Mouse (Mus musculus) forebrain, embryonic 16.5 days (tissue): ENCODE results near the gene Rpp14. TPM values are rescaled to one million over a fixed set of nuclear protein-coding genes. Genes with fewer than 3 reads are reported as not detected.

Source experiments
- ATAC-seq: fragments of 200-750 bp; cut with Nextera tagmentation; 2 replicates; pipeline ENCODE4 v1.8.0; 2017; ENCODE audit warnings: mild to moderate bottlenecking, moderate library complexity
- H3K27ac ChIP-seq: fragments of 300-500 bp; sonication (generic); 2 replicates; pipeline ENCODE4 v1.5.1; 2014; ENCODE audit warnings: low read length, control low read depth
- H3K27me3 ChIP-seq: fragments of 300-500 bp; sonication (generic); replicated peaks from 2 replicates; pipeline ENCODE4 v1.6.1; 2014; ENCODE audit warnings: low read length; ENCODE audit not compliant: control insufficient read depth, insufficient read depth
- H3K36me3 ChIP-seq: fragments of 300-500 bp; sonication (generic); 2 replicates; pipeline ENCODE4 v1.6.1; 2014; ENCODE audit not compliant: control insufficient read depth, insufficient read depth
- H3K4me1 ChIP-seq: fragments of 300-500 bp; sonication (generic); replicated peaks from 2 replicates; pipeline ENCODE4 v1.6.1; 2014; ENCODE audit warnings: low read length; ENCODE audit not compliant: control insufficient read depth, insufficient read depth
- H3K4me2 ChIP-seq: fragments of 300-500 bp; sonication (generic); 2 replicates; pipeline ENCODE4 v1.6.1; 2014; ENCODE audit warnings: mild to moderate bottlenecking, low read length, control low read depth
- H3K4me3 ChIP-seq: fragments of 300-500 bp; sonication (generic); replicated peaks from 2 replicates; pipeline ENCODE4 v1.5.1; 2014; ENCODE audit warnings: mild to moderate bottlenecking, low read length, control low read depth
- H3K9ac ChIP-seq: fragments of 300-500 bp; sonication (generic); replicated peaks from 2 replicates; pipeline ENCODE4 v1.6.1; 2014; ENCODE audit warnings: low read depth, low read length, control low read depth
- H3K9me3 ChIP-seq: fragments of 300-500 bp; sonication (generic); 2 replicates; pipeline ENCODE4 v1.6.1; 2016; ENCODE audit warnings: low read length; ENCODE audit not compliant: control insufficient read depth
- WGBS: fragments of 180-500 bp; shearing (Covaris S2); extraction: QIAGEN DNeasy Blood & Tissue Kit; methylation state at CpG from one replicate; pipeline ENCODE4 v1.1.7; 2014; 5-methylcytosine and 5-hydroxymethylcytosine counted together
- polyA plus RNA-seq: library from polyadenylated mRNA; unstranded; fragments of >200 nt; fragmentation: Nextera tagmentation; extraction: Ambion mirVana; gene quantifications from 2 replicates; pipeline ENCODE4 v1.2.1, GENCODE M21; 2015

The Rpp14 gene
- 59.5 and 70.2 TPM in 2 replicates for polyA plus RNA-seq

GRCm38 (mm10) chr14:8080165-8080679 is at the start of gene Rpp14:
Gene Rpp14, plus strand, starts transcription at chr14:8080367.
- peak within 1 kb of the TSS; percentile 92 for H3K27ac ChIP-seq
- H3K36me3 ChIP-seq: peaks cover 10% of the 10 kb centered on the region
- H3K27me3 ChIP-seq: no peaks in the 10 kb centered on the region
- no peaks in the 10 kb centered on the region for H3K9me3 ChIP-seq
- H3K4me3 ChIP-seq: peak within 1 kb of the TSS; percentile 77
- H3K4me1 ChIP-seq: peaks cover 14% of the 10 kb centered on the region
- ATAC-seq: peak; percentile 97
- H3K4me2 ChIP-seq: peak within 1 kb of the TSS; percentile 98
- WGBS: 0% methylated on average over 47 of the region's 47 CpGs
- peak within 1 kb of the TSS; percentile 87 for H3K9ac ChIP-seq

GRCm38 (mm10) chr14:8030535-8030934 is 49.6 kb upstream of the Rpp14 start:
- Histone ChIP-seq H3K4me2 (no peak overlapping the region), H3K36me3 (no peaks in the 10 kb centered on the region), H3K4me3 (no peak overlapping the region), H3K9me3 (no peaks in the 10 kb centered on the region), H3K27ac (no peak overlapping the region), H3K4me1 (peaks cover 7% of the 10 kb centered on the region; the same call in 1 of the 2 replicates), H3K9ac (no peak overlapping the region), H3K27me3 (no peaks in the 10 kb centered on the region)
- ATAC-seq: no peak
- WGBS: 61% methylated on average over 4 of the region's 4 CpGs

- no peaks in the 10 kb centered on the region for H3K9me3 ChIP-seq
- H3K4me1 ChIP-seq: peaks cover 7% of the 10 kb centered on the region; the same call in 1 of the 2 replicates
- no peak overlapping the region for H3K4me2 ChIP-seq
- H3K36me3 ChIP-seq: no peaks in the 10 kb centered on the region
- no peak overlapping the region for H3K4me3 ChIP-seq
- WGBS: 45% methylated on average over 13 of the region's 13 CpGs
- ATAC-seq: 0 out of 2 replicates have a peak, but pooled peaks have one; percentile 45
- no peak overlapping the region for H3K27ac ChIP-seq
- H3K9ac ChIP-seq: no peak overlapping the region
- H3K27me3 ChIP-seq: no peaks in the 10 kb centered on the region
Observed at GRCm38 (mm10) chr14:8032087-8032944, 47.9 kb upstream of the Rpp14 start.

GRCm38 (mm10) chr14:8034561-8034960 is 45.6 kb upstream of the Rpp14 start:
- no peaks in the 10 kb centered on the region for H3K9me3 ChIP-seq
- H3K4me2 ChIP-seq: no peak overlapping the region
- H3K4me1 ChIP-seq: peaks cover 9% of the 10 kb centered on the region; the same call in 1 of the 2 replicates
- no peak overlapping the region for H3K27ac ChIP-seq
- H3K27me3 ChIP-seq: no peaks in the 10 kb centered on the region
- 83% methylated on average over 5 of the region's 5 CpGs for WGBS
- no peak for ATAC-seq
- no peak overlapping the region for H3K4me3 ChIP-seq
- H3K9ac ChIP-seq: no peak overlapping the region
- H3K36me3 ChIP-seq: no peaks in the 10 kb centered on the region

- Histone ChIP-seq H3K9me3 (no peaks in the 10 kb centered on the region), H3K4me1 (peaks cover 9% of the 10 kb centered on the region; the same call in 1 of the 2 replicates), H3K4me2 (no peak overlapping the region), H3K4me3 (no peak overlapping the region), H3K27me3 (no peaks in the 10 kb centered on the region), H3K27ac (no peak overlapping the region), H3K9ac (no peak overlapping the region), H3K36me3 (no peaks in the 10 kb centered on the region)
- 89% methylated on average over 6 of the region's 6 CpGs for WGBS
- no peak for ATAC-seq
Observed at GRCm38 (mm10) chr14:8035951-8036350, 44.2 kb upstream of the Rpp14 start.

GRCm38 (mm10) chr14:8036406-8036805 is 43.8 kb upstream of the Rpp14 start:
- H3K9ac ChIP-seq: no peak overlapping the region
- H3K4me1 ChIP-seq: peaks cover 9% of the 10 kb centered on the region; the same call in 1 of the 2 replicates
- no peak overlapping the region for H3K4me3 ChIP-seq
- H3K27ac ChIP-seq: no peak overlapping the region
- H3K27me3 ChIP-seq: no peaks in the 10 kb centered on the region
- H3K36me3 ChIP-seq: no peaks in the 10 kb centered on the region
- no peaks in the 10 kb centered on the region for H3K9me3 ChIP-seq
- H3K4me2 ChIP-seq: no peak overlapping the region
- WGBS: 67% methylated on average over 5 of the region's 5 CpGs
- no peak for ATAC-seq

GRCm38 (mm10) chr14:8038150-8038549 is 42.0 kb upstream of the Rpp14 start:
- Histone ChIP-seq H3K9me3 (no peaks in the 10 kb centered on the region), H3K36me3 (no peaks in the 10 kb centered on the region; the same call in 1 of the 2 replicates), H3K4me2 (no peak overlapping the region), H3K4me3 (no peak overlapping the region), H3K27ac (no peak overlapping the region), H3K9ac (no peak overlapping the region), H3K4me1 (0 out of 2 replicates have a peak, but pooled peaks cover 2% of the 10 kb centered on the region), H3K27me3 (no peaks in the 10 kb centered on the region)
- 85% methylated on average over 5 of the region's 5 CpGs for WGBS
- ATAC-seq: no peak

- H3K9ac ChIP-seq: no peak overlapping the region
Observed at GRCm38 (mm10) chr14:8038791-8039448, 41.2 kb upstream of the Rpp14 start.

GRCm38 (mm10) chr14:8040179-8040578 is 40.0 kb upstream of the Rpp14 start:
- Histone ChIP-seq H3K27me3 (no peaks in the 10 kb centered on the region), H3K4me3 (no peak overlapping the region), H3K36me3 (no peaks in the 10 kb centered on the region; the same call in 1 of the 2 replicates), H3K4me1 (0 out of 2 replicates have a peak, but pooled peaks cover 2% of the 10 kb centered on the region), H3K9ac (no peak overlapping the region), H3K4me2 (no peak overlapping the region), H3K9me3 (no peaks in the 10 kb centered on the region), H3K27ac (no peak overlapping the region)
- 95% methylated on average over 3 of the region's 3 CpGs for WGBS
- no peak for ATAC-seq

More at GRCm38 (mm10) chr14:8038791-8039448, 41.2 kb upstream of the Rpp14 start:
- Histone ChIP-seq H3K4me2 (no peak overlapping the region), H3K4me3 (no peak overlapping the region), H3K4me1 (0 out of 2 replicates have a peak, but pooled peaks cover 2% of the 10 kb centered on the region), H3K27ac (no peak overlapping the region), H3K9me3 (no peaks in the 10 kb centered on the region), H3K27me3 (no peaks in the 10 kb centered on the region), H3K36me3 (no peaks in the 10 kb centered on the region; the same call in 1 of the 2 replicates)
- 68% methylated on average over 7 of the region's 7 CpGs for whole genome bisulfite sequencing
- peak; percentile 45; the same call in 1 of the 2 replicates for ATAC-seq
